Mouse (Mus musculus): ENCODE measurements at regions not wholly inside any gene's neighbourhood (a gene's known extent, or its start where the extent isn't known, plus 50 kb on each side); places are given as distances from the start of the nearest gene placed in this dataset.
A peak's percentile ranks its signal among the peaks of the same experiment; 100 is the strongest.

- Histone ChIP-seq H3K36me3 (ENCODE audit: control insufficient read depth, insufficient read depth, low read length) (no peaks in the 10 kb centered on the region), H3K9ac (ENCODE audit: low read length) (no peak overlapping the region), H3K27me3 (ENCODE audit: control insufficient read depth, insufficient read depth, low read length) (no peaks in the 10 kb centered on the region), H3K9me3 (ENCODE audit: control insufficient read depth, low read length) (no peaks in the 10 kb centered on the region), H3K4me3 (ENCODE audit: low read depth, low read length) (no peak overlapping the region), H3K27ac (replicated peaks) (no peak overlapping the region), H3K4me2 (replicated peaks; ENCODE audit: low read depth) (no peak overlapping the region), H3K4me1 (replicated peaks; ENCODE audit: control insufficient read depth, insufficient read depth) (no peaks in the 10 kb centered on the region)
- DNase-seq (ENCODE audit: low spot score) (no peak), ATAC-seq (ENCODE audit: low FRiP score, low TSS enrichment) (no peak)
- no peak for TF ChIP-seq EP300 (optimal IDR thresholded peaks at IDR 0.05)
- no peak for TF ChIP-seq CTCF (IDR thresholded peaks at IDR 0.05; ENCODE audit: low read depth)
- WGBS = 86% methylated on average over 9 of the region's 9 CpGs
Measured at GRCm38 (mm10) chr2:40522536-40522935, 1296.3 kb upstream of the Ppp6c start.

GRCm38 (mm10) chr2:40510594-40511304, 1284.5 kb upstream of the Ppp6c start:
- Histone ChIP-seq H3K4me2 (replicated peaks; ENCODE audit: low read depth) (no peak overlapping the region), H3K4me3 (ENCODE audit: low read depth, low read length) (no peak overlapping the region), H3K9ac (ENCODE audit: low read length) (no peak overlapping the region), H3K27me3 (ENCODE audit: control insufficient read depth, insufficient read depth, low read length) (no peaks in the 10 kb centered on the region), H3K36me3 (ENCODE audit: control insufficient read depth, insufficient read depth, low read length) (no peaks in the 10 kb centered on the region), H3K4me1 (replicated peaks; ENCODE audit: control insufficient read depth, insufficient read depth) (no peaks in the 10 kb centered on the region), H3K27ac (replicated peaks) (no peak overlapping the region), H3K9me3 (ENCODE audit: control insufficient read depth, low read length) (no peaks in the 10 kb centered on the region)
- TF ChIP-seq EP300 (optimal IDR thresholded peaks at IDR 0.05) (no peak), CTCF (IDR thresholded peaks at IDR 0.05; ENCODE audit: low read depth) (no peak)
- 60% methylated on average over 3 of the region's 3 CpGs for WGBS
- ATAC-seq (ENCODE audit: low FRiP score, low TSS enrichment) = no peak
- no peak for DNase-seq (ENCODE audit: low spot score)

- Histone ChIP-seq H3K27me3 (ENCODE audit: control insufficient read depth, insufficient read depth, low read length) (no peaks in the 10 kb centered on the region), H3K9ac (ENCODE audit: low read length) (no peak overlapping the region), H3K4me1 (replicated peaks; ENCODE audit: control insufficient read depth, insufficient read depth) (no peaks in the 10 kb centered on the region), H3K36me3 (ENCODE audit: control insufficient read depth, insufficient read depth, low read length) (no peaks in the 10 kb centered on the region), H3K4me2 (replicated peaks; ENCODE audit: low read depth) (no peak overlapping the region), H3K9me3 (ENCODE audit: control insufficient read depth, low read length) (no peaks in the 10 kb centered on the region), H3K4me3 (ENCODE audit: low read depth, low read length) (no peak overlapping the region), H3K27ac (replicated peaks) (no peak overlapping the region)
- no peak for TF ChIP-seq EP300 (optimal IDR thresholded peaks at IDR 0.05)
- no peak for TF ChIP-seq CTCF (IDR thresholded peaks at IDR 0.05; ENCODE audit: low read depth)
- ATAC-seq (ENCODE audit: low FRiP score, low TSS enrichment) (no peak), DNase-seq (ENCODE audit: low spot score) (no peak)
- WGBS = 43% methylated on average over 2 of the region's 2 CpGs
Measured at GRCm38 (mm10) chr2:40478747-40479662, 1252.8 kb upstream of the Ppp6c start.

- TF ChIP-seq CTCF (IDR thresholded peaks at IDR 0.05; ENCODE audit: low read depth) = no peak
- no peak for TF ChIP-seq EP300 (optimal IDR thresholded peaks at IDR 0.05)
- DNase-seq (ENCODE audit: low spot score) (no peak), ATAC-seq (ENCODE audit: low FRiP score, low TSS enrichment) (peak; percentile 40; the same call in 1 of the 2 replicates)
- Histone ChIP-seq H3K4me2 (replicated peaks; ENCODE audit: low read depth) (no peak overlapping the region), H3K9ac (ENCODE audit: low read length) (no peak overlapping the region), H3K4me1 (replicated peaks; ENCODE audit: control insufficient read depth, insufficient read depth) (no peaks in the 10 kb centered on the region), H3K27me3 (ENCODE audit: control insufficient read depth, insufficient read depth, low read length) (no peaks in the 10 kb centered on the region), H3K4me3 (ENCODE audit: low read depth, low read length) (no peak overlapping the region), H3K36me3 (ENCODE audit: control insufficient read depth, insufficient read depth, low read length) (no peaks in the 10 kb centered on the region), H3K9me3 (ENCODE audit: control insufficient read depth, low read length) (no peaks in the 10 kb centered on the region), H3K27ac (replicated peaks) (no peak overlapping the region)
Measured at GRCm38 (mm10) chr2:40477414-40477813, 1251.2 kb upstream of the Ppp6c start.

- Histone ChIP-seq H3K4me3 (ENCODE audit: low read depth, low read length) (no peak overlapping the region), H3K9ac (ENCODE audit: low read length) (no peak overlapping the region), H3K27me3 (ENCODE audit: control insufficient read depth, insufficient read depth, low read length) (no peaks in the 10 kb centered on the region), H3K4me1 (replicated peaks; ENCODE audit: control insufficient read depth, insufficient read depth) (no peaks in the 10 kb centered on the region), H3K36me3 (ENCODE audit: control insufficient read depth, insufficient read depth, low read length) (no peaks in the 10 kb centered on the region), H3K27ac (replicated peaks) (no peak overlapping the region), H3K4me2 (replicated peaks; ENCODE audit: low read depth) (no peak overlapping the region), H3K9me3 (ENCODE audit: control insufficient read depth, low read length) (no peaks in the 10 kb centered on the region)
- TF ChIP-seq EP300 (optimal IDR thresholded peaks at IDR 0.05) (no peak), CTCF (IDR thresholded peaks at IDR 0.05; ENCODE audit: low read depth) (no peak)
- DNase-seq (ENCODE audit: low spot score) (no peak), ATAC-seq (ENCODE audit: low FRiP score, low TSS enrichment) (no peak)
Measured at GRCm38 (mm10) chr2:40456374-40456773, 1230.1 kb upstream of the Ppp6c start.

Measured in stomach, postnatal 0 days (tissue).